Mouse (Mus musculus): ENCODE data around the gene Gan.

- TF ChIP-seq CTCF (IDR thresholded peaks at IDR 0.05; ENCODE audit: low read depth) (no peak), EP300 (optimal IDR thresholded peaks at IDR 0.05) (no peak)
Measured at GRCm38 (mm10) chr8:117222396-117222795, 64.5 kb downstream of the Gan start.
